Mouse (Mus musculus) CD4-positive naive resting alpha-beta T cell, adult 76 days (primary cell): ENCODE data around the gene Gm4981. TPM values are rescaled to one million over a fixed set of nuclear protein-coding genes. Genes with fewer than 3 reads are reported as not detected.

Experiments used
- total RNA-seq: library from RNA; stranded (reverse); gene quantifications from one replicate; pipeline ENCODE4 v1.2.4, GENCODE M21; 2023

Gene Gm4981
- not detected for total RNA-seq

GRCm38 (mm10) chr10:58236613-58237012 lies at the start of gene Gm4981:
Gm4981 (minus strand) TSS chr10:58236701.

GRCm38 (mm10) chr10:58255213-58255892 lies 18.9 kb upstream of the Gm4981 start, which contains the start of gene Gcc2:
Gcc2 (plus strand) TSS chr10:58255497.

GRCm38 (mm10) chr10:58232641-58232969 lies 3.9 kb downstream of the Gm4981 start, which contains the start of gene Duxf3:
Duxf3 (minus strand) TSS chr10:58232675.

GRCm38 (mm10) chr10:58224827-58225785 lies 11.4 kb downstream of the Gm4981 start, which contains the start of gene AW822073:
AW822073 (minus strand) TSS chr10:58224930.

Other genes with a start within 250 kb of the Gm4981 start
- not detected for gene AW822073, start 11.8 kb downstream of the Gm4981 start, total RNA-seq
- gene Duxf3, start 4.0 kb downstream of the Gm4981 start, total RNA-seq = not detected
- gene Gcc2, start 18.8 kb upstream of the Gm4981 start, total RNA-seq = 47.2 TPM
- gene Lims1, start 86.8 kb upstream of the Gm4981 start, total RNA-seq = 59.5 TPM
- 170 TPM for gene Ranbp2, start 210.2 kb upstream of the Gm4981 start, total RNA-seq